Mouse (Mus musculus): ENCODE data around the gene Gbp2. TPM values are rescaled to one million over a fixed set of nuclear protein-coding genes. Genes with fewer than 3 reads are reported as not detected.
A peak's percentile ranks its signal among the peaks of the same experiment; 100 is the strongest.

The Gbp2 gene
- 2.0 and 2.3 TPM in 2 replicates for polyA plus RNA-seq (2015; fragmentation: Nextera tagmentation; extraction: Ambion mirVana)

DNA sequence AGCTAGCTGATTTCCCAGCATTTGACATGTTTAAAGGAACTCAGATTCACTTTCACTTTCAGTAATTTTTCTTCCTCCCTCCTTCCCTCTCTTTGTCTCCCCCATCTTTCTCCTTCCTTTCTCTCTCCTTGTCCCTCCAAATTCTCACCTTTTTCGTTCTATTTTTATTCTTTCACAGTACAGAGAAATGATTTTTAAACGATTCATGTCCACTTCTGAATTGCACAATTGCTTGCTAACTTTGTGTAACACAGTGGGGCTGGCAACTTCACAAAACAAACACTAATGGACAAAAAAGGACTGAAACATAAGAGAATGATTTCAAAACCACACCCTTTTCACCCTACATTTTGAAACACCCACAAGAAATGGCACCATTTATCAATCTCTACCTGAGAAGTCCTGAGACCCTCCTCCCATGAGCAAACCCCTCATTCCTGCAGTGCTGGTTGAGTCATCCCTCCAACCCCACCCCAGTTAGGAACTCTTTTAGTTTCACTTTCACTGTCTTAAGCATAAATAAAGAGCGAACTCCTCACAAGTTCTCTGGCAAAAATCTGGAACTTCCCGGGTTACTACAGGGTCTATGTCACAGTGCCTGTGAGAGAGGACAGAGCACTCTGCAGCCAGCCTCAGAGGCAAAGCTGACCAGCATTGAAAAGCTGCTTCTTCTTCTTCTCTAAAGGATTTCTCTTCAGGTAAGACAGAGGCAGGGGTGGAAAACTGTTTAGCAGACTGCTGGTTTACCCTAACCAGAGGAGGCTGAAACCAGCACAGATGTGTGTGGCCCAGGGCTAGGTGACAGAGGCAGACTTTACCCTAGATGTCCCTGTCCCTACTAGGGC is at the start of gene Gbp2:
TSS of gene Gbp2 (plus strand) at position 492 of the 845 bp plus-strand sequence.
- ATAC-seq (replicated peaks; ENCODE audit: low FRiP score, low read depth) (no peak), DNase-seq (ENCODE audit: low spot score) (peak; percentile 68)
- Histone ChIP-seq H3K36me3 (ENCODE audit: insufficient read depth, low read length) (no peaks in the 10 kb centered on the region), H3K4me1 (replicated peaks; ENCODE audit: insufficient read depth, low read length) (0 out of 2 replicates have a peak, but pooled peaks cover 5% of the 10 kb centered on the region), H3K9ac (ENCODE audit: low read depth, low read length) (0 out of 2 replicates have a peak within 1 kb of the TSS, but pooled peaks have one; percentile 23), H3K9me3 (replicated peaks; ENCODE audit: low read length) (no peaks in the 10 kb centered on the region), H3K27ac (peak within 1 kb of the TSS; percentile 25), H3K4me2 (ENCODE audit: low read length) (peak within 1 kb of the TSS; percentile 51), H3K27me3 (ENCODE audit: insufficient read depth, low read length) (no peaks in the 10 kb centered on the region), H3K4me3 (replicated peaks; ENCODE audit: low read depth, low read length) (peak within 1 kb of the TSS; percentile 24; the same call in 1 of the 2 replicates)
- WGBS = 49% methylated on average over 4 of the region's 4 CpGs
- TF ChIP-seq CTCF (IDR thresholded peaks at IDR 0.05; ENCODE audit: low read depth) = no peak

DNA sequence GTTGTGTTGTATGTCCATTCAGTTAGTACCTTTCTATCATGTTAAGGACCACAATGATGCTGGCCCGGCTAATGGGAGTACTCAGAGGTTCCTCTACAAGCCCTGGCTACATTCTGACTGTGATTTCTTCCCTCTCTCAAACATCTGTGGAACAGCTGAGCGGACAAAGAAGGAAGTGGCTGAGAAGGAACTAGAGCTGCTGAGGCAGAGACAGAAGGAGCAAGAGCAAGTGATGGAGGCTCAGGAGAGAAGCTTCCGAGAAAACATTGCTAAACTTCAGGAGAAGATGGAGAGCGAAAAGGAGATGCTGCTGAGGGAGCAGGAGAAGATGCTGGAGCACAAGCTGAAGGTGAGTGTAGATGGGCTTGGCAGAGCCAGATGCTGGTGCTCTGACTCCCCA is 49.7 kb upstream of the Gbp2 start:
- TF ChIP-seq CTCF (IDR thresholded peaks at IDR 0.05; ENCODE audit: low read depth) = no peak
- Histone ChIP-seq H3K9me3 (replicated peaks; ENCODE audit: low read length) (no peaks in the 10 kb centered on the region), H3K4me3 (replicated peaks; ENCODE audit: low read depth, low read length) (no peak overlapping the region), H3K9ac (ENCODE audit: low read depth, low read length) (no peak overlapping the region), H3K4me2 (ENCODE audit: low read length) (no peak overlapping the region), H3K4me1 (replicated peaks; ENCODE audit: insufficient read depth, low read length) (no peaks in the 10 kb centered on the region), H3K36me3 (ENCODE audit: insufficient read depth, low read length) (peaks cover 2% of the 10 kb centered on the region; the same call in 1 of the 2 replicates), H3K27me3 (ENCODE audit: insufficient read depth, low read length) (no peaks in the 10 kb centered on the region), H3K27ac (no peak overlapping the region)
- ATAC-seq (replicated peaks; ENCODE audit: low FRiP score, low read depth) = no peak
- DNase-seq (ENCODE audit: low spot score) = no peak
- 93% methylated on average over 4 of the region's 4 CpGs for WGBS

GRCm38 (mm10) chr3:142577108-142577507 is 43.3 kb upstream of the Gbp2 start:
- DNase-seq (ENCODE audit: low spot score) (no peak), ATAC-seq (replicated peaks; ENCODE audit: low FRiP score, low read depth) (no peak)
- no peak for TF ChIP-seq CTCF (IDR thresholded peaks at IDR 0.05; ENCODE audit: low read depth)
- Histone ChIP-seq H3K36me3 (ENCODE audit: insufficient read depth, low read length) (no peaks in the 10 kb centered on the region), H3K9ac (ENCODE audit: low read depth, low read length) (no peak overlapping the region), H3K4me1 (replicated peaks; ENCODE audit: insufficient read depth, low read length) (no peaks in the 10 kb centered on the region), H3K27ac (no peak overlapping the region), H3K4me2 (ENCODE audit: low read length) (no peak overlapping the region), H3K27me3 (ENCODE audit: insufficient read depth, low read length) (no peaks in the 10 kb centered on the region), H3K4me3 (replicated peaks; ENCODE audit: low read depth, low read length) (no peak overlapping the region), H3K9me3 (replicated peaks; ENCODE audit: low read length) (no peaks in the 10 kb centered on the region)
- WGBS = 84% methylated on average over 3 of the region's 3 CpGs

DNA sequence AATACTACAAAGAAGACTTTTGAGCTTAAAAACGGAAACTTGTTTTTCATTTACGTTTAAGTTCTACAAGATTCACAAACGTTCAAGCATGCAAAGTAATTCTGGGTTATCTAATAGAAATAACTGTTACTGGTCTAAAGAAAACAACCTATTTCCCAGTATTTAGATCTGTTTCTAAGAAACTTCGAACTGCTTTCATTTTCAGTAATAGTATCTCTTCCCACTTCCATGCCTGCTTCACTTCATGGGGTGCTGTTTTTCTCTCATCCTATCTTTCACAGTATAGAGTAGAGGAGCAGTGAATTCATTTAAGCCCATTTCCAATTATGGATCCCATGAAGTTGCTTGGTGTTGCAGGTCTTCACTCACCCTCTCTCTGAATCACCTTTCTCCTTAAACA is 42.1 kb upstream of the Gbp2 start:
- WGBS = 83% methylated on average over 4 of the region's 4 CpGs
- H3K4me3 ChIP-seq (replicated peaks; ENCODE audit: low read depth, low read length) = no peak overlapping the region
- no peak for ATAC-seq (replicated peaks; ENCODE audit: low FRiP score, low read depth)
- H3K36me3 ChIP-seq (ENCODE audit: insufficient read depth, low read length) = no peaks in the 10 kb centered on the region
- no peak for DNase-seq (ENCODE audit: low spot score)
- H3K4me1 ChIP-seq (replicated peaks; ENCODE audit: insufficient read depth, low read length) = no peaks in the 10 kb centered on the region
- no peak overlapping the region for H3K9ac ChIP-seq (ENCODE audit: low read depth, low read length)
- no peaks in the 10 kb centered on the region for H3K9me3 ChIP-seq (replicated peaks; ENCODE audit: low read length)
- no peak overlapping the region for H3K4me2 ChIP-seq (ENCODE audit: low read length)
- H3K27me3 ChIP-seq (ENCODE audit: insufficient read depth, low read length) = no peaks in the 10 kb centered on the region
- no peak for TF ChIP-seq CTCF (IDR thresholded peaks at IDR 0.05; ENCODE audit: low read depth)
- H3K27ac ChIP-seq = no peak overlapping the region

GRCm38 (mm10) chr3:142583067-142583466 is 37.3 kb upstream of the Gbp2 start:
- Histone ChIP-seq H3K36me3 (ENCODE audit: insufficient read depth, low read length) (no peaks in the 10 kb centered on the region), H3K9ac (ENCODE audit: low read depth, low read length) (no peak overlapping the region), H3K27me3 (ENCODE audit: insufficient read depth, low read length) (no peaks in the 10 kb centered on the region), H3K4me3 (replicated peaks; ENCODE audit: low read depth, low read length) (no peak overlapping the region), H3K4me2 (ENCODE audit: low read length) (no peak overlapping the region), H3K27ac (no peak overlapping the region), H3K4me1 (replicated peaks; ENCODE audit: insufficient read depth, low read length) (no peaks in the 10 kb centered on the region), H3K9me3 (replicated peaks; ENCODE audit: low read length) (no peaks in the 10 kb centered on the region)
- no peak for DNase-seq (ENCODE audit: low spot score)
- 90% methylated on average over 4 of the region's 4 CpGs for WGBS
- ATAC-seq (replicated peaks; ENCODE audit: low FRiP score, low read depth) = no peak
- no peak for TF ChIP-seq CTCF (IDR thresholded peaks at IDR 0.05; ENCODE audit: low read depth)

GRCm38 (mm10) chr3:142587386-142587785 is 33.0 kb upstream of the Gbp2 start:
- no peaks in the 10 kb centered on the region for H3K9me3 ChIP-seq (replicated peaks; ENCODE audit: low read length)
- H3K4me1 ChIP-seq (replicated peaks; ENCODE audit: insufficient read depth, low read length) = no peaks in the 10 kb centered on the region
- ATAC-seq (replicated peaks; ENCODE audit: low FRiP score, low read depth) = no peak
- H3K9ac ChIP-seq (ENCODE audit: low read depth, low read length) = no peak overlapping the region
- no peaks in the 10 kb centered on the region for H3K36me3 ChIP-seq (ENCODE audit: insufficient read depth, low read length)
- H3K27ac ChIP-seq = no peak overlapping the region
- H3K27me3 ChIP-seq (ENCODE audit: insufficient read depth, low read length) = no peaks in the 10 kb centered on the region
- peak; percentile 5 for DNase-seq (ENCODE audit: low spot score)
- H3K4me3 ChIP-seq (replicated peaks; ENCODE audit: low read depth, low read length) = no peak overlapping the region
- no peak for TF ChIP-seq CTCF (IDR thresholded peaks at IDR 0.05; ENCODE audit: low read depth)
- H3K4me2 ChIP-seq (ENCODE audit: low read length) = no peak overlapping the region
